Mouse (Mus musculus) hindbrain, embryonic 13.5 days (tissue): ENCODE results near the gene Phpt1. TPM values are rescaled to one million over a fixed set of nuclear protein-coding genes. Genes with fewer than 3 reads are reported as not detected.

Experiments
- ATAC-seq: fragments of 200-750 bp; cut with Nextera tagmentation; 2 replicates; pipeline ENCODE4 v1.8.0; 2017; ENCODE audit warnings: moderate TSS enrichment; ENCODE audit not compliant: low FRiP score
- H3K27ac ChIP-seq: fragments of 300-500 bp; sonication (generic); 2 replicates; pipeline ENCODE4 v1.5.1; 2015; ENCODE audit warnings: inconsistent platforms, mild to moderate bottlenecking, moderate library complexity
- H3K27me3 ChIP-seq: fragments of 300-500 bp; sonication (generic); 2 replicates; pipeline ENCODE4 v1.6.1; 2015; ENCODE audit warnings: mild to moderate bottlenecking, inconsistent platforms
- H3K36me3 ChIP-seq: fragments of 300-500 bp; sonication (generic); 2 replicates; pipeline ENCODE4 v1.6.1; 2015; ENCODE audit warnings: mild to moderate bottlenecking, inconsistent platforms
- H3K4me1 ChIP-seq: fragments of 300-500 bp; sonication (generic); replicated peaks from 2 replicates; pipeline ENCODE4 v1.6.1; 2015; ENCODE audit warnings: inconsistent platforms
- H3K4me2 ChIP-seq: fragments of 300-500 bp; sonication (generic); 2 replicates; pipeline ENCODE4 v1.6.1; 2015; ENCODE audit warnings: inconsistent platforms, mild to moderate bottlenecking, moderate library complexity
- H3K4me3 ChIP-seq: fragments of 300-500 bp; sonication (generic); 2 replicates; pipeline ENCODE4 v1.5.1; 2015; ENCODE audit warnings: mild to moderate bottlenecking, inconsistent platforms
- H3K9ac ChIP-seq: fragments of 300-500 bp; sonication (generic); 2 replicates; pipeline ENCODE4 v1.6.1; 2015; ENCODE audit warnings: mild to moderate bottlenecking, inconsistent platforms
- H3K9me3 ChIP-seq: fragments of 300-500 bp; sonication (generic); 2 replicates; pipeline ENCODE4 v1.6.1; 2016; ENCODE audit warnings: inconsistent platforms
- WGBS: fragments of 180-500 bp; shearing (Covaris S2); methylation state at CpG from one replicate; pipeline ENCODE4 v1.1.7; 2015; 5-methylcytosine and 5-hydroxymethylcytosine counted together
- polyA plus RNA-seq: library from polyadenylated mRNA; unstranded; fragments of >200 nt; fragmentation: Nextera tagmentation; extraction: Ambion mirVana; gene quantifications from 2 replicates; pipeline ENCODE4 v1.2.1, GENCODE M21; 2015

Phpt1 gene
- polyA plus RNA-seq, 1 experiment from 2014 or later = 179 TPM

DNA sequence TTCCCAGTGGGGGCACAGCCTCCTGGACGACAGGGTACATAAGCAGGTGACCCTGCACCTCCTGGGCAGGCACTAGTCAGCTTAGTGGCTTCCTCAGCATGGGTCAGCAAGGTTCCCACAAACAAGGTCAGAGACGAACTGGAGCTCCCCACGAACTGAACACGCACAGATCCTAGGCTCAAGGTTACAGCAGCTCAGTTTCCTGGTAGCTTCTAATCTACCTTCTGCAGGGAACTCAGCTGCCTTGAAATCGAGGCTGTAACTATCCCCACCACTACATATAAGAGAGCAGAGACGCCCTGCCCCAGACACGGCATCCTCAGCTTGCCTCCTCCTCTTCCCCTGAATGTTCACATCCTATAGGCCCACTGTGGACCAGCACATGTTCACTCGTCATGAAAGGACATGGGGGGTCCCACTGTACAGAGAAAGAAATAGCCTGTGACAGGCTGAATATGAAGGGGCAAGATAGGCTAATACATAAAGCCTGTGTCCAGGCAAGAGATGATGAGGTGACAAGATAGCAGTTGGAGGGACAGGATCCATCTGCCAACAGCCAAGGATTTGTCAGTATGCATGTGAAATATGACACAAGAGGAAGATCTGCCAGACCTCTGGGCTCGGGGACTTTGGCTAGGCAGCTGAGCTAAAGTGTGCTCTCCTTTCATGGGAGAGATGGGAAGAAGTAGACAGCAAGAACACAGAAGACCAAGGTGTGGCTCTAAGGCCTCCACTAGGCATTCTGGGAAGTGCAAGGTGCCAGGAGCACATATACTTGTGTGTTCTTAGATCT, 48.3 kb downstream of the Phpt1 start:
- WGBS = 91% methylated on average over 9 of the region's 9 CpGs
- H3K36me3 ChIP-seq = peaks cover 87% of the 10 kb centered on the region
- no peak overlapping the region for H3K4me2 ChIP-seq
- no peaks in the 10 kb centered on the region for H3K4me1 ChIP-seq
- H3K4me3 ChIP-seq = no peak overlapping the region
- no peaks in the 10 kb centered on the region for H3K27me3 ChIP-seq
- ATAC-seq = no peak
- H3K27ac ChIP-seq = no peak overlapping the region
- no peak overlapping the region for H3K9ac ChIP-seq
- no peaks in the 10 kb centered on the region for H3K9me3 ChIP-seq

Other genes starting within 250 kb of the Phpt1 start
- 50.0 and 59.8 TPM in 2 replicates for gene Man1b1, start 242.9 kb downstream of the Phpt1 start, polyA plus RNA-seq
- 22.8 and 23.0 TPM in 2 replicates for gene Dpp7, start 218.9 kb downstream of the Phpt1 start, polyA plus RNA-seq
- 5.2 and 6.2 TPM in 2 replicates for gene Uap1l1, start 209.5 kb downstream of the Phpt1 start, polyA plus RNA-seq
- 9.6 and 16.5 TPM in 2 replicates for gene Sapcd2, start 202.9 kb downstream of the Phpt1 start, polyA plus RNA-seq
- gene Entpd2, start 179.3 kb downstream of the Phpt1 start, polyA plus RNA-seq = 2.6 and 3.6 TPM in 2 replicates
- gene Npdc1, start 175.9 kb downstream of the Phpt1 start, polyA plus RNA-seq = 411 and 423 TPM in 2 replicates
- 0.19 TPM in 1 of 2 replicates, not detected in the other for gene Fut7, start 152.0 kb downstream of the Phpt1 start, polyA plus RNA-seq
- 10.0 and 11.6 TPM in 2 replicates for gene Abca2, start 146.5 kb downstream of the Phpt1 start, polyA plus RNA-seq
- 3.4 and 3.7 TPM in 2 replicates for gene Clic3, start 118.4 kb downstream of the Phpt1 start, polyA plus RNA-seq
- 91.6 and 98.8 TPM in 2 replicates for gene Paxx, start 114.1 kb downstream of the Phpt1 start, polyA plus RNA-seq
- 50.3 and 50.5 TPM in 2 replicates for gene Ptgds, start 105.2 kb downstream of the Phpt1 start, polyA plus RNA-seq
- not detected in 2 replicates for gene Lcn12, start 81.3 kb downstream of the Phpt1 start, polyA plus RNA-seq
- 119 and 125 TPM in 2 replicates for gene Fbxw5, start 74.5 kb downstream of the Phpt1 start, polyA plus RNA-seq
- 5.4 and 5.5 TPM in 2 replicates for gene C8g, start 73.5 kb downstream of the Phpt1 start, polyA plus RNA-seq
- gene Traf2, start 28.3 kb downstream of the Phpt1 start, polyA plus RNA-seq = 21.1 and 21.2 TPM in 2 replicates
- gene Edf1, start 17.4 kb downstream of the Phpt1 start, polyA plus RNA-seq = 409 and 436 TPM in 2 replicates
- gene Mamdc4, start 379 bp downstream of the Phpt1 start, polyA plus RNA-seq = 2.3 and 2.6 TPM in 2 replicates
- gene Ajm1, start 6.5 kb upstream of the Phpt1 start, polyA plus RNA-seq = 8.1 and 8.2 TPM in 2 replicates
- gene Rabl6, start 33.3 kb upstream of the Phpt1 start, polyA plus RNA-seq = 67.9 and 75.5 TPM in 2 replicates
- 0.21 and 0.25 TPM in 2 replicates for gene Ccdc183, start 42.5 kb upstream of the Phpt1 start, polyA plus RNA-seq
- 35.0 and 42.2 TPM in 2 replicates for gene Tmem141, start 46.8 kb upstream of the Phpt1 start, polyA plus RNA-seq
- 2.5 and 3.3 TPM in 2 replicates for gene Fcna, start 52.8 kb upstream of the Phpt1 start, polyA plus RNA-seq
- not detected in 2 replicates for gene Lcn8, start 77.9 kb upstream of the Phpt1 start, polyA plus RNA-seq
- gene Lcn5, start 82.7 kb upstream of the Phpt1 start, polyA plus RNA-seq = not detected in 2 replicates
- gene Lcn6, start 101.6 kb upstream of the Phpt1 start, polyA plus RNA-seq = not detected in 2 replicates
- not detected in 2 replicates for gene Lcn10, start 107.5 kb upstream of the Phpt1 start, polyA plus RNA-seq
- gene Obp2a, start 124.8 kb upstream of the Phpt1 start, polyA plus RNA-seq = not detected in 2 replicates
- 126 and 129 TPM in 2 replicates for gene Bmyc, start 131.5 kb upstream of the Phpt1 start, polyA plus RNA-seq
- not detected in 2 replicates for gene Obp2b, start 161.8 kb upstream of the Phpt1 start, polyA plus RNA-seq
- gene Lcn3, start 190.3 kb upstream of the Phpt1 start, polyA plus RNA-seq = not detected in 2 replicates
- gene Lcn11, start 201.8 kb upstream of the Phpt1 start, polyA plus RNA-seq = not detected in 2 replicates
- not detected in 2 replicates for gene Gm13539, start 207.0 kb upstream of the Phpt1 start, polyA plus RNA-seq
- gene Glt6d1, start 240.6 kb upstream of the Phpt1 start, polyA plus RNA-seq = not detected in 2 replicates
- not detected in 2 replicates for gene Lcn9, start 247.9 kb upstream of the Phpt1 start, polyA plus RNA-seq